Mouse (Mus musculus) monocyte, adult 5-6 weeks (primary cell): ENCODE results near the gene Adgrg5. TPM values are rescaled to one million over a fixed set of nuclear protein-coding genes. Genes with fewer than 3 reads are reported as not detected.

Experiments used
- ATAC-seq: fragments of 153-309, 156-312 bp; replicated peaks from 2 replicates; pipeline ENCODE4 v1.8.0; 2017; ENCODE audit warnings: mild to moderate bottlenecking; ENCODE audit not compliant: low TSS enrichment, insufficient number of reproducible peaks, severe bottlenecking, poor library complexity, low FRiP score
- total RNA-seq: library from RNA; stranded (forward); fragments of 200-1000, 200-491, 200-594 nt; gene quantifications from 3 replicates; pipeline ENCODE4 v1.2.3, GENCODE M21; 2017

The Adgrg5 gene
- total RNA-seq, 1 experiment from 2014 or later: 0.86 TPM

DNA sequence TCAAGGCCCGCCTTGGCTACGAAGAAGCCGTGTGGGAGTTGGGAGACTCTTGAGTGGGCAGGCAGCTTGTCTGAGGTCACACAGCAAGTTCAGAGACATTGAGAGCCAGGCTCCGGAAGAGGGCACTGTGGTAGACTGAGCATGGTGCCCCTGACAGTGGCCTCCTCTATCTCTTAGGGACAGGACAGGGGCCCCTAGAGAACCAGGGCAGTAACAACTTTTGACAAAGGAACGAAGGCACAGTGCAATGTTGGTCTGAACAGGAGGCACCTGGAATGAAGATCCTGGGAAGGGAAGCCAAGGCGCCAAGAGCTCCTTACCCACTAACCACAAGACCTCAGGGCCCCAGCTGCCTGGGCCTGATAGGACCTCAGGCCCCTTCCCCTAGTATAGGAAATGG is 61.5 kb downstream of the Adgrg5 start:
- ATAC-seq: no peak

DNA sequence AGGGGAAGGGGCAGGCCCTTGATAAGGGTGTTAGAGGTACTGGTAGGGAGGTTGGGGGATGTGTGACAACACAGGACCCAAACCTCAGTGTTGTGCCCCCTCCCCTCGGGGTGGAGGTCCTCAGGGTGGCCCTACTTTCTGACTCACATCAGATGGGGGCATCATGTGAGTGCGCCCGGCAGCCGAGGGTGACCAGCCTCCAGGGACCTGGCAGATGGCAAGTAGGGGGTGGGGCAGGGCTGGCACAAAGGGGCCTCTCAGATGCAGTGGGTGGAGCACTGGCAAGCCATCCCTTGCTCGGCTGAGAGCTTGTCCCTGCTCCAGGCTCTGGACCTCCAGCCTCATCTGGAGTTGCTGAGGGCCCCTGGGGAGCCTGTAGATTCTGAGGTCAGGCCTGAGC is 63.2 kb downstream of the Adgrg5 start:
- ATAC-seq: no peak

DNA sequence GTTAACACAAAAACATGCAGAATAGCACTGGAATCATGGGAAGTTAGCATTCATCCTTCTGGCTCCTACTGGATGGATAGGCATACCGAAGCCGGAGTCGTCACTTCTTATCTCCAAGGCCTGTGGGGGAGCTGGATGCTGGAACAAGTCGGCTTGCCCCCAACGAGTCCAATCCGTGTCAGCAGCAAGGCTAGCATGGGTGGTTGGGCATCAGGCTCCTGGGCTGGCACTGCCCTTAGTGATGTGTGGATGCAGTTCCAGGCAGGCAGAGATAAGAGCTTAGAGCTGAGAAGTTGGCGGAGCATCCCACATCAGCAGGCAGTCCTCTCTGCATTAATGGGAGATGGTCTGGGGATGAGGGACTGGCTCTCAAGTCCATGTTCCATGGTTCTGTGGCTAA is 64.1 kb downstream of the Adgrg5 start:
- ATAC-seq: no peak

DNA sequence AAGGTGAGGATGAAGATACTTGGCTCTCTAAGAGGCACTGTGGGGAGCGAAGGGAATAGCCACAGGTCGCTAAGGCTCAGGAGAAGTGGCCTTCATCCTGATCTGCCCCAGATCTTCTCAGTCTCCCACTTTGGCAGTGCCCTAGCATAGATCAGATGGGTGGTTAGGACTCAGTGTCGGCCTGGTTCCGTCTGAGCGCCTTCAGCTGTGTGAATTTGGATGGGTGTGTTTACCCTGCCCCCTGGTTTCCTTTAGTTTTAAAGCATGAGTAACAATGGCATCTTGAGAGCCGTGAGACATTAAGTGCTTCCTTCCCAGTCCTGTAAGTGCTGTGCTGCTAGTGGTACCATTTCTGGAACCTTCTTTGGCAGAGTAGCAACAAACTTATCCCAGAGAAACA is 65.1 kb downstream of the Adgrg5 start:
- no peak for ATAC-seq

DNA sequence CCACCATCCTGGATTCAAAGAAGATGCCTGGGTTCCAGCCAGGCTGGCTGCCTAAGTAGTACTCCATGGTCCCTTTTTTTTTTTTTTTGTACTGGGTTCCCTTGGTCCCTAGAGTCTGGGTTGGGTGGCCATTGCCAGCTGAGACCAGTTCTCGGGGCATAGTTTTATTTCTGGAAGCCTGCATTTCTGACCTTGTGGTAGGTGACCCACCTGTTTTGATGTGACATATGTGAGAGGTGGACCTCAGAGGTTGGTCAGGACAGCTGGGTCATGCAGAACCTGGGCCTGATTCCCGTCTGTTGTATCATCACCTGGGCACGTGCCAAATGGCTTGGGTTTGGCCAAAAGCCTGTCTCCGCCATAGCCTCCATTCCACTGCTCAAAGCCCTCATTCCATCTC is 66.2 kb downstream of the Adgrg5 start:
- ATAC-seq: no peak

DNA sequence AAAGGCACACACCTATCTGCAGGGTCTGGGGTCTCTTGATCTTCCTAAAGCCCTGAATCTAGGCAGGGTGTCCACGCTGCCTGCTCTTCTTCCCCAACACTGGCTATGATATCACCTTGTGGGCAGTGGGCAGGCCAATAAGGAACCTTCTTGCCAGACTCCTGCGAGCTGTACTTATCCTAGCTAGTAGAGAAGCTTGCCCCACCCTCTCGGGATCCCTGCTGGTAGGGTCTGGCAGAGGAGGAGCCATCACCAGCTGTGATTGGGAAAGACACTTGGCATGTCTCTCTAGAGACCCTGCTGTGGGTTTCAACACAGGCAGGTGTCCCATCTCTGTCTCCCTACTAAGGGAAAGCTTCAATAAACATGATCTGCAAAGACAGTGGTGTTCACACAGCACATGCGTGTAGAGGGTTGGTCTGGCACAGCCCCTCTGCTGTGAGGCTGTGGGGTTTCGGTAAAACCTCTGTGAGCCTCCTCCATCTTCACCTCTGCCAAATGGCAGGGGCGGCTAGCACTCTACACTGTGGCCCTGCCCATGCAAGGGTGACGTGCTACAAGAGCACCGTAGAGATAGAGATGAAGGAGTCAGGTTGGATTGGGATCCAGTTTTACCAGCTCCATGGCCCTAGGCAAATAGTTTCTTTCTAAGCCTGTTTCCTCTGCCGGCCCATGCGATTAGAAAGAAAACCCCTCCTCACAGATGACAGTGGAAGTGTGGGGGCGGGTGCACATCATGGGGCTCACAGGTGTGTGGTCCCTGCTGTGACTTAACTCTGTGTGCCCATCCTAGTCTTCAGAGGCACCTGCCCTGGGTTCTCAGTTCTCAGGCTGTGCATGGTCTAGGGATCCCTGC is 67.3 kb downstream of the Adgrg5 start:
- ATAC-seq: no peak

DNA sequence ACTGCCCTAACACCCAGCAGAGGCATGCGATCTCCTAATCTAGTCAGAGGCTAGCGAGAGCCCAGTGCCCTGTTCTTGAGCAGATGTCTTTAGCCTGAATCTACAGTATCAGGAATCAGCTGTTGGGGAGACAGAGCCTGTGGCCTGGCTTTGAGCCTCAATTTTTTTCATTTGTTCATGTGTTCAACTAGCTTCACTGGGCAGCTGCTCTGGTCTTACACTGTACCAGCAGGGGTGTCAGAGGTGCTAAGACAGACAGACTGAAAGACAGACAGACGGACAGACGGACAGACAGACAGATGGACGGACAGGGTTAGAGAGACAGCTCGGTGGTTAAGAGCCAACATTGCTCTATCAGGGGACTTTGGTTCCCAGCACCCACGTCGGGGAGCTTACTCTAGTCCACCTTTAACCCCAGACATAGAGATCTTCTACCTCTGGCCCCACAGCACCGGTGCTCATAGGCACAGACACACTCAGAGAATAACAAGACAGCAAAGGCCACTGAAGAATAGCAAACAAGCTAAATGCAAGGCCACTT is 68.0 kb downstream of the Adgrg5 start:
- no peak for ATAC-seq

DNA sequence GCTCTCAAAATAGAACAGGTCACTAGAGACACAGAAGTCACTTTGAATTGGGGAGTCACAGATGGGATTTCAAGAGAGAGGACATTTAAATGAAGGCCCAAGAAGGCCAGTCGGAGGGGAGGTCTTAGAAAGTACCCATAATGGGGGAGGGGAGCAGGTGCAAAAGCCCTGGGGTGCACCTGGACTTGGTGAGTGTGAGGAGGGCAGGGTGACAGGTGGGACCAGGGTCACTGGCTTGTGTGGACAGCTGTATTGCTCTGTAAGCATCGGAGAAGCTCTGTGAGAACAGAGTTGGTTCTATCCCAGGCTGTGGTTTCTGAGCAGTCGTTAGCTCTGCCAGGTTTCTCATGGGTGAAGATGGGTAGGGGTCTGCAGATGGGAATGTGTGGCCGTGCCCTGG is 68.5 kb downstream of the Adgrg5 start:
- ATAC-seq: no peak

DNA sequence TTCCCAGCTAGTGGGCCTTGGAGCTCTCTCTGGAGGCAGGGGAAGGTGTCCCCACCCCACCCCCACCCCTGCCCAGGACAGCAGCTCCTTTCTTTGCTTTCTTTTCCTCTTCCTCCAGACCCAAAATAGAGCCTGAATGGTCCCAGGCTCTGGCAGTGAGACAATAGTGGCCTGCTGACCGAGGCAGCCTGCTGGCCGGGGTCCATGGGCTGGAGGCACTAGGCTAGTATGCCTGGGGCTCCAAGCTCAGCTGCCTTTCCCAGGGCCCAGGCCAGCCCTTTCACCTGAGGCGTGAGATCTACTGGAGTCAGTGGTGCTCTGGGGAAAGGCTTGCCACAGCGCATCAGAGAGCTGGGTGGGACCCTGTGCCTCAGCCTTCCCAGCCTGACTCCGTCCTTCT is 69.0 kb downstream of the Adgrg5 start:
- no peak for ATAC-seq

Other genes with a start within 250 kb of the Adgrg5 start
- not detected in 3 replicates for gene Pllp, start 227.4 kb upstream of the Adgrg5 start, total RNA-seq
- gene Ccl22, start 178.1 kb upstream of the Adgrg5 start, total RNA-seq: 0.11 to 0.87 TPM (median 0.57 TPM) in 3 replicates
- gene Cx3cl1, start 151.7 kb upstream of the Adgrg5 start, total RNA-seq: not detected in 3 replicates
- gene Ccl17, start 113.2 kb upstream of the Adgrg5 start, total RNA-seq: not detected in 3 replicates
- gene Coq9, start 85.4 kb upstream of the Adgrg5 start, total RNA-seq: 23.0 to 27.5 TPM (median 25.1 TPM) in 3 replicates
- 17.0 to 23.7 TPM (median 17.3 TPM) in 3 replicates for gene Ciapin1, start 85.3 kb upstream of the Adgrg5 start, total RNA-seq
- 36.9 to 49.4 TPM (median 40.6 TPM) in 3 replicates for gene Polr2c, start 66.2 kb upstream of the Adgrg5 start, total RNA-seq
- gene Dok4, start 47.4 kb upstream of the Adgrg5 start, total RNA-seq: 0.97 to 4.5 TPM (median 1.2 TPM) in 3 replicates
- gene Ccdc102a, start 5.6 kb upstream of the Adgrg5 start, total RNA-seq: 1.1 to 11.3 TPM (median 1.8 TPM) in 3 replicates
- 2.2 to 16.6 TPM (median 4.6 TPM) in 3 replicates for gene Adgrg1, start 51.1 kb downstream of the Adgrg5 start, total RNA-seq
- gene Adgrg3, start 94.0 kb downstream of the Adgrg5 start, total RNA-seq: 2.9 to 15.5 TPM (median 10.1 TPM) in 3 replicates
- not detected in 3 replicates for gene Drc7, start 131.4 kb downstream of the Adgrg5 start, total RNA-seq
- 12.6 to 46.5 TPM (median 38.6 TPM) in 3 replicates for gene Katnb1, start 157.5 kb downstream of the Adgrg5 start, total RNA-seq